Mouse (Mus musculus) gastrocnemius, adult 18-20 months (tissue): ENCODE data around the gene Cd59a. TPM values are rescaled to one million over a fixed set of nuclear protein-coding genes. Genes with fewer than 3 reads are reported as not detected.
A peak's percentile ranks its signal among the peaks of the same experiment; 100 is the strongest.

Source experiments
- DNase-seq: peaks from one replicate; pipeline ENCODE4 v3.0.0; 2021; ENCODE audit warnings: low spot score
- total RNA-seq, 2 experiments: library from RNA; stranded (reverse); gene quantifications; 2 replicates each; pipeline ENCODE4 v1.2.3; 2021

Gene Cd59a
- total RNA-seq, 2 experiments from 2014 or later: 15.0 to 16.7 TPM

- DNase-seq: peak; percentile 78
Observed at GRCm38 (mm10) chr2:104134150-104135056, 38.8 kb downstream of the Cd59a start.

GRCm38 (mm10) chr2:104135920-104136319 lies 40.3 kb downstream of the Cd59a start:
- no peak for DNase-seq

- DNase-seq: no peak
Observed at GRCm38 (mm10) chr2:104142140-104142539, 46.5 kb downstream of the Cd59a start.

GRCm38 (mm10) chr2:104144004-104144403 lies 48.4 kb downstream of the Cd59a start:
- DNase-seq: no peak

GRCm38 (mm10) chr2:104145983-104146382 lies 50.4 kb downstream of the Cd59a start:
- no peak for DNase-seq

- peak; percentile 61 for DNase-seq
Observed at GRCm38 (mm10) chr2:104147910-104148561, 52.4 kb downstream of the Cd59a start.

- peak; percentile 68 for DNase-seq
Observed at GRCm38 (mm10) chr2:104150608-104151397, 55.2 kb downstream of the Cd59a start.

- DNase-seq: no peak
Observed at GRCm38 (mm10) chr2:104153345-104153744, 57.7 kb downstream of the Cd59a start.

GRCm38 (mm10) chr2:104153876-104154275 lies 58.3 kb downstream of the Cd59a start:
- no peak for DNase-seq

- DNase-seq: no peak
Observed at GRCm38 (mm10) chr2:104157831-104158230, 62.2 kb downstream of the Cd59a start.

- DNase-seq: no peak
Observed at GRCm38 (mm10) chr2:104163418-104163817, 67.8 kb downstream of the Cd59a start.

- DNase-seq: no peak
Observed at GRCm38 (mm10) chr2:104163978-104164487, 68.4 kb downstream of the Cd59a start.

Other genes starting within 250 kb of the Cd59a start
- 1 to 10 TPM; 4.9 to 5.9 TPM for gene Lmo2, start 137.8 kb upstream of the Cd59a start, total RNA-seq
- 10 to 100 TPM; 44.9 to 46.3 TPM for gene Fbxo3, start 68.1 kb upstream of the Cd59a start, total RNA-seq
- not detected for gene 4931422A03Rik, start 67.4 kb upstream of the Cd59a start, total RNA-seq
- gene Gm10912, start 30.0 kb upstream of the Cd59a start, total RNA-seq: under 1 TPM; 0.14 to 0.24 TPM
- not detected for gene Gm10799, start 27.3 kb upstream of the Cd59a start, total RNA-seq
- 1 to 10 TPM; 2.8 to 3.0 TPM for gene Cd59b, start 26.0 kb upstream of the Cd59a start, total RNA-seq
- under 1 TPM; 0.48 to 0.66 TPM for gene A930018P22Rik, start 27.0 kb downstream of the Cd59a start, total RNA-seq